Mouse (Mus musculus): ENCODE results near the gene Psmb8.

Gene Psmb8

GRCm38 (mm10) chr17:34196941-34197894 lies at the start of gene Psmb8:
Psmb8 (plus strand) TSS chr17:34197721.
- peak; percentile 53 for DNase-seq (ENCODE audit: extremely low spot score, low read depth, low spot score)

GRCm38 (mm10) chr17:34152923-34153322 lies 44.6 kb upstream of the Psmb8 start, which contains the start of gene H2-DMb1:
H2-DMb1 (plus strand) TSS chr17:34153072.
- no peak for DNase-seq (ENCODE audit: extremely low spot score, low read depth, low spot score)

GRCm38 (mm10) chr17:34155534-34155933 lies 42.0 kb upstream of the Psmb8 start:
- DNase-seq (ENCODE audit: extremely low spot score, low read depth, low spot score) = no peak

- no peak for DNase-seq (ENCODE audit: extremely low spot score, low read depth, low spot score)
These were observed 33.2 kb upstream of the Psmb8 start for GRCm38 (mm10) chr17:34164202-34164895.

GRCm38 (mm10) chr17:34165033-34165730 lies 32.3 kb upstream of the Psmb8 start:
- DNase-seq (ENCODE audit: extremely low spot score, low read depth, low spot score) = no peak

GRCm38 (mm10) chr17:34169279-34169678 lies 28.2 kb upstream of the Psmb8 start:
- DNase-seq (ENCODE audit: extremely low spot score, low read depth, low spot score) = no peak

- DNase-seq (ENCODE audit: extremely low spot score, low read depth, low spot score) = no peak
These were observed 27.0 kb upstream of the Psmb8 start for GRCm38 (mm10) chr17:34170487-34170876.

- peak; percentile 44 for DNase-seq (ENCODE audit: extremely low spot score, low read depth, low spot score)
These were observed 26.5 kb upstream of the Psmb8 start for GRCm38 (mm10) chr17:34170877-34171498.

- DNase-seq (ENCODE audit: extremely low spot score, low read depth, low spot score) = no peak
These were observed 25.0 kb upstream of the Psmb8 start for GRCm38 (mm10) chr17:34172528-34172927.

GRCm38 (mm10) chr17:34174075-34174474 lies 23.4 kb upstream of the Psmb8 start:
- no peak for DNase-seq (ENCODE audit: extremely low spot score, low read depth, low spot score)

GRCm38 (mm10) chr17:34177179-34177578 lies 20.3 kb upstream of the Psmb8 start:
- no peak for DNase-seq (ENCODE audit: extremely low spot score, low read depth, low spot score)

- no peak for DNase-seq (ENCODE audit: extremely low spot score, low read depth, low spot score)
These were observed 18.5 kb upstream of the Psmb8 start for GRCm38 (mm10) chr17:34179019-34179418.

GRCm38 (mm10) chr17:34179913-34180859 lies 17.3 kb upstream of the Psmb8 start:
- DNase-seq (ENCODE audit: extremely low spot score, low read depth, low spot score) = no peak

GRCm38 (mm10) chr17:34183564-34184219 lies 13.8 kb upstream of the Psmb8 start:
- DNase-seq (ENCODE audit: extremely low spot score, low read depth, low spot score) = no peak

GRCm38 (mm10) chr17:34185526-34185925 lies 12.0 kb upstream of the Psmb8 start:
- DNase-seq (ENCODE audit: extremely low spot score, low read depth, low spot score) = no peak

GRCm38 (mm10) chr17:34186885-34187260 lies 10.6 kb upstream of the Psmb8 start:
- no peak for DNase-seq (ENCODE audit: extremely low spot score, low read depth, low spot score)

- peak; percentile 93 for DNase-seq (ENCODE audit: extremely low spot score, low read depth, low spot score)
These were observed 10.1 kb upstream of the Psmb8 start, which contains the start of the genes Tap1 and Psmb9 for GRCm38 (mm10) chr17:34187261-34187916. Tap1 (plus strand) TSS chr17:34187553. Psmb9 (minus strand) TSS chr17:34187764.

GRCm38 (mm10) chr17:34188010-34188409 lies 9.5 kb upstream of the Psmb8 start:
- no peak for DNase-seq (ENCODE audit: extremely low spot score, low read depth, low spot score)

- DNase-seq (ENCODE audit: extremely low spot score, low read depth, low spot score) = no peak
These were observed 8.5 kb upstream of the Psmb8 start for GRCm38 (mm10) chr17:34188986-34189385.

Measured in hindlimb bud, embryonic 11.5 days (tissue).